Mouse (Mus musculus): Measurements from ENCODE around the gene Arid5a.

Arid5a gene

DNA sequence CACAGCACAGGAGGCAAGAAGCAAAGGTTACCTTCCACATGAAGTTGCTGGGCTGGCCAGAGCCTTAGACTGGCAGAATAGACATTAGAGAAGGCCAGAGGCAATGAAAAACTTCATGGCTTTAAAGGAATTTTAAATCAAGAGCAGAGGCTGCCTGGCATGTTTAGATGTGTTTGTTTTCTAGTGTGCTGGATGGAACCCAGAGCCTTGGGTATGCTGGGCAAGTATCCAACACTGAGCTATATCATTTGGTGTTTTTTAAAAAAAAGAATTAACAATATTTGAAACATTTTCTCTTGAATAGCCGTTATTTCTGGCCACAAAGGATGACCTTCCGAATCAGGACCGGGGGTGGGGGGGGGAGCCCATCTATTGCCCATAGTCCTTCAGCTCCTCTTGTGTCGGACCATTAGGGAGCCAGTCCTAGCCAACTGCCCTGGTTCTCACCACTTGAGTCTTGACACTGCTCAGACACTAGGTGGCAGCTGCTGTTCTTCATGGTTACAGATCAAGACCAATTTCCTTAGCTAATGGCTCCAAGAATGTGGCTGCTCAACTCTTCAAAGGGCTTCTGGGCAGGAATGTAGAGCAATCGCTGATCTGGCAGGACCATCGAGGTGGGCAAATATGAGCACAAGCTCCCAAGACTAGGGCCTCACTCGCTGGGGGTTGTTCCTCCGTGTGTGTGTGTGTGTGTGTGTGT, 16.4 kb downstream of the Arid5a start:
- peak; percentile 81 for DNase-seq (ENCODE audit: low read depth, low spot score)

DNA sequence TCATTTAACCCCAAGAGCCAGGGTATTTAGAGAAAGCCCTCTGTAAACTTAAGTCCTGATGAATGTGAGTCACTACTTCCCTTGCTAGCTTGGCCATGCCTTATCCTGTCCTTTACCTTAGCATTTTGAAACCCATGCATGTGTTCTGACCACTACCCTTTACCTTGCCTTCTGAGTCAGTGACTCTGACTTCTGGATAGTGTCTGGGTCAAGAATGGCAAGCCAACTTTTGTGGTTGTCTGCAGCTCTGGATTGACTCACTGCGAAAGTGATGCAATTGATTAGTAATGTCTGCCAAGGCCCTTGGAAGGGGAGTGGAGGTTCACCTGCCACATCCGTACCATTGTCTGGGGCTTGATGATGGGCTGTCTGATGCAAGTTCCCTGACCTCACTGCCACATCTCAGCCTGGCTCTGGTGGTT, 18.4 kb downstream of the Arid5a start:
- peak; percentile 98 for DNase-seq (ENCODE audit: low read depth, low spot score)

DNA sequence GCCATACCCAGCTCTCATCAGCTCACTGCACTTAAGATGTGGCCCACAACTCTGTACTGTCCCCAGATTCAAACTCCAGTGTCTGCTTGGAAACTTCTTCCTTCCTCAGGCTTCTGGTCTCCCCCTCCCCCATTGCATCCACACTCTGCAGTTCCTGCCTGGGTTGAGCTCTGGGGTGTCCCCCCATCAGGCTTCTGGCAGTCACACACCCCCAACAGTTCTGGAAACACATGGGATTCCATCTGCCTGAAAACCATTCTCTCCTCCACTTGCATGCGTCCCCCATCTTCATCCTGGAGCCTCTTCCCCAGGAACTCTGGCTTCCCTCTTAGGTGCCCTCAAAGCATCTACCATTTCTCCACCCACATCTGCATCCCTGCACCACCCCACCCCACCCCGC, 19.3 kb downstream of the Arid5a start:
- DNase-seq (ENCODE audit: low read depth, low spot score) = no peak

DNA sequence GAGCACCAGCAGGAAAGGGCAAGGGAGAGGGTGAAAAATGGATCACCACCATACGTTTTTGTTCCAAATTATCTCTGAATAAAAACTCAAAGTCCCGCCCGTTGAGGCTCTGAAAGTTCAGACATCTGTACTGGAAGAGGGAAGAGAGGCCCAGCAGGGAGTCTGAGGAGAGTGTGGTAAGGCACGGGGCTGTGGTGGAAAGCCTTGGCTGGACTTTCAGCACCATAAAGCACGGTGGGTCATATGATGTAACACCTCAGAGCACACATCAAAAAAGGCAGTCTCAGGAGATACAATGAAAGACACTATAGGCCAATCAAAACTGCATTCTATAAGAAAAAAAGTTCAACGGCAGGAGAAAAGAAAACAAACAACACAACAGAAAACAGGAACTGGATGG, 24.2 kb downstream of the Arid5a start:
- DNase-seq (ENCODE audit: low read depth, low spot score) = no peak

DNA sequence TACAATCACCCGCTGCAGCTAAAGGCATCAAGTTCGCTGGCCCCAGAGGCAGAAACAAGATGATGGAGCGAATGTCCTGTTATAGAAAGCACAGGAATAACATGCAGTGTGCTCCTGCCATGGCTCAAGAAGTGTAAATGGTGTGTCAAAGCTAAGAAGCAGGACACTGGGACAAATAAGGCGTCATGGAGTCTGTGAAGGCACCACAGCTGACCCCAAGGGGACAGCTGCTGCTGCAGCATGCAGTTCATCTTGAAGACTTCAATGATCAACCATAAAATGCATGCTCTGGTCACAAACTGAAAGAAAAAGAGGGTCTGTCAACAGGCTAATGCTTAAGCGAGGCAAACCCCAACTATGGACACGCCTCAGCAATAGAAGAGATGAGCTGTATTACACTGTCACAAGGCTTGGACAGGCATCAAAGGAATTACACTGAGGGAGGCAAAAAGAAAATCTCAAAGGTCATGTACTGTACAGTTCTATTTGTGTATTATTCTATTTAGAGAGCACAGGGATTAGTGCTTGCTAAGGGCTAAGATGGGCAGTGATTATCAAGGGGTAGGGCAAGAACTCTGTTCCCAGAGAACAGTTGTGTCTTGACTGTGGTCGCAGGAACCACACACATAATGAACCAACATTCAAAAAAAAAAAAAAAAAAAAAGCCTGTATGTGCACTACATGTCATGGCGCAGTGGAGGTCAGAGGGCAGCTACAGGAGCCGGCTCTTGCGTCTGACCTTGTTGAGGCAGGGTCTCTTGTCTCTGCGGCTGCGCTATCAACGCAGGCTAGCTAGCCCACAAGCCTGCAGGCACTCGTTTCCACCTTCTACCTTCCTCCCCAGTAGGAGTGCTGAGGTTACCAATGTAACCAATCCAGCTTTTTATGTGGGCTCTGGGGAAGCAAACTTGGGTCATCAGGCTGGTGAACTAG, 25.7 kb downstream of the Arid5a start:
- DNase-seq (ENCODE audit: low read depth, low spot score) = no peak

DNA sequence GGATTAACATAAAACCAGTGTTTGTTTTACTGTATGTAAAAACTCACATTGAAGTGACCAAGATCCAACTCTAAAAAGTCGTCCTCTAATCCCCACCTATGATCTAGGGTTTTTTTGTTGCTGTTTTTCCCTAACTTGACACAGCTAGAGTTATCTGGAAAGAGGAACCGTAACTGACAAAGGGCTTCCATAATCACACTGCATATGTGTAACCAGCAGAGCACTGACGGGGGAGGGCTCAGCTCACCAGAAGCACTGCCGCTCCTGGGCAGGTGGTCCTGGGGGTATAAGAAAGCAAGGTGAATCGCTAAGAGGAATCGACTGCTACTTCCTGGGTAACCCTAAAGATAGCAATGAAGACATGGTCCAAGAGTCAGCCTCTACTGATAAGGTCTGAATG, 35.0 kb downstream of the Arid5a start:
- DNase-seq (ENCODE audit: low read depth, low spot score) = no peak

DNA sequence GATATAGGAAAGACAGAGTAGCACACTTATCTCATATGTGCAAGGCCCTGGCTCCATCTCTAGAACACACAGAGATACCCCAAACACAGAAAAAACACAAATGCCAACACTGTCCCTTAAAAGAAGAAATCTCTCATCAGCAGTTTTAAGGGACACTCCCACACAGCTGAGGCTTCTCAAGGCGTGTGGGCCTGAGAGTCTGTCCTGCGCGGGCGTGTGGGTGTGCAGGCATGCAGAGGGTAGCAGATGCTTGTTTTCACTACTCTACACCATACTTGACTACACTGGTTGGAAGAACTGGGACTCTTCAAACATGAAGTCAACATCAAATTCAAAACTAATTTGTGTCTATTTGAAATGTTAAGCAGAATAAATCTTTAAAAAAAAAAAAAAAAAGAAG, 44.8 kb downstream of the Arid5a start:
- DNase-seq (ENCODE audit: low read depth, low spot score) = no peak

DNA sequence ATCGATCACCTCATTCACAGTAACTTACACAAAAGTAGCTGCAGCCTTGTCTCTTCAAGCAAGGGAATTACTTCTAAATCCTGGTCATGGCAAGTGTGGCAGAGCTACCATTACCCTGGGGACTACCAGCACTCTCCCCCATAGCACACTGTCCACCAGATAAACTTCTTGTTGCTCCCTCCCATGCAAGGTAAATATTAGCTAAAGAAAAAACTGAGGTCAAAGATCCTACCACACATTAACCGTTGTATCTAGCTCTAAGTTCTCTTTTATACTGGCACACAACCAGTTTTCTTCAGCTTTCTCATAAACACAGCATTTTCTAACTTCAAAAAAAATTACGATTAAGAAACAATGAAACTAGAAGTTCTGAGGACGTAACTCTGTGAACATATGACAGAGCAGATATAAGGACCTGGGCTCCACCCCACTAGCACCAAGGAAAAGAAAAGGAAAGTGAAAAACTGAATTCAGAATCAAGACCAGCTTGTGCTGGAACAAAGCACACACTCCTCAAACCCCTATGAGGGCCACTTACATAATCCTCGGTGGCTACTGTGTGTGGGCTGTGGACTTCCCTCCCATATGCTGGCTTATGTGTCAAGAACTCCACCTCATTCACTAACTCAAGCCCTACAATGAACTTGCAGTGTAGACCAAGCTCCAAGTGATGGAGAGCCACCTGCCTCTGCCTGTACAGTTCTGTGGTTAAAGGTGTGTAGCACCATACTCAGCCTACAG, 49.6 kb downstream of the Arid5a start:
- no peak for DNase-seq (ENCODE audit: low read depth, low spot score)

DNA sequence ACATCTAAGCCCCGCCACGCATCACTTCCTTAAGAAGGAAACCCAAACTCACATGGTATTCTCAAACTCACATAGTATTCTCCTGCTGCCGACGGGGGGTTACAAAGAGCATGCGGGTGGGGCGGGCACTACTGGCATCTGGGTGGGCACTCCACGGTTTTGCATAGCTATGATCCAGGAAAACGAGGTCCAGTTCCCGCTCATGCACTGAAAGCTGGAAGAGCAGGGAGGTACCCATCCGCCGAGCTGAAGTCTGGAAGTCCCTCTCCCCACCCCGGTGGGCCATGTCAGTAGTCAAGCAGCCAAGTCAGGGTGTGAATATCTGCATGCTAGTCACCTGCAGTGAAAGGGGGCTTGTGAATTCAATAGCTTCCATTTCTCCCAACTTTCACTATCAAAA, 60.2 kb downstream of the Arid5a start:
- DNase-seq (ENCODE audit: low read depth, low spot score) = no peak

DNA sequence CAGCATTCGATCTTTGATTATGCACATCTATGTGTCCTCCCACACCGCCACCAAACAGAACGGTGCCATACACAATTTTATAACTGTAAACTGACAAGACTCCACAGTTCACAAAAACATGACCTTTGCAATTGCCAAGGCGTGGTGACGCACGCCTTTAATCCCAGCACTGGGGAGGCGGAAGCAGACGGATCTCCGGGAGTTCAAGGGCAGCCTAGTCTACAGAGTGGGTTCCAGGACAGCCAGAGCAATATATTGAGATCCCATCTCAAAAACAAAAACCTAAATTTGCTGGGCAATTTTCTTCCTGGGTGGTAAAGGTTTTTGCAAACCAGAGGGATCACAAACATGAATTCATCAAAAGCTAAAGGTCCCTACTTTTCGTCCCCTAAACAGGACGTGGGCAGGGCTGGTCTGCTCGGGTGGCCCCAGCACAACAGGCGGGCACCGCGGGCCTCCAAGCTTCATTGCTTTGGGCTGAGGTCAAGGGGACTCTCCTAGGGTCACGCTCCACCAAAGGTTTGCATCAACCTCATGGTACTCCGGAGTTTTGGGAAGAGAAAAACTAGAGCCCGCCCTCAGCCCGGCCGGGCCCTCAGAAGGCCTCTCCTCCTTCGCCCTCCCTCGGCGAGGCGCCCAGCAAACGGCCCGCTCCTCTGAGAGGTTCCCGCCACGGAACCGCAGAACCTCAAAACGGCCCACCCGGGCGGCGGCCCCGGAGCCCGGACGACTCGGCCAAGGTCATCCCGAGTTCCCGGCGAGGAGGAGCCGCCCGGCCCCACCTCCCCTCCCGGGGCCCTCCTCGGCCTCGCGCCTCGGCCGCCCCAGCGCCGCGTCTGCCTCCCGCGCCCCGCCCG, 60.8 kb downstream of the Arid5a start:
- DNase-seq (ENCODE audit: low read depth, low spot score) = peak; percentile 55

DNA sequence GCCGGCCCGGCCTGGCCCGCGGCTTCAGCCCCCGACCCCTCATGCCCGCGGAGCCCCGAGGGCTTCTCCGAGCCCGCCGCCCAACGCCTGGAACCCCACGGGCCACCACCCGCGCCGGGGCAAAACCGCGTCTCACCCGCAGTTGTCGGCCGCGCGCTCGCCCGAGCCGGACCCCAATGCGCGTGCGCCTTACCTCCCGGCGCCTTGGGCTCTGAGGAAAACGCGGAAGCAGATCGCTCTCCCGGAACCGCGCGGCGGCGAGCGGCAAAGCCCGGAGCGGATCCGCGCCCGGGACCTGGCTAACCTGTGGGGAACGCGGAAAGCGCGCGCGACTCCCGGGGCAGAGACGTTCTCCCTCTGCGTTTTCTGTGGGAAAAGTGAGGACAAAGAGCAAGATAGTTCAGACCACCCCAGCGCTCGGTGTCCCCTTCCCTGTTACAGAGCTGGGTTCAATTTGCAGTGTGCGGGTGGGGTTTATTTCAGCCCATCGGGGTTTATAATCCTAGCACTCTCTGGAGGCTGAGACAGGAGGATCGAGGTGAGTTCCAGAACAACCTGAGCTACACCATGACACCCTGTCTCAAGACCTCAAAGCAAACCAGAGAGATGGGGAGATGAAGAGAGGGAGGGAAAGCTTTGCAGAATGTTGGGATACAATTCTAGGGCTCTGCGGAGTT, 61.6 kb downstream of the Arid5a start, which contains the start of gene Kansl3:
Kansl3 (minus strand) TSS at position 213 of the 677 bp plus-strand sequence.
- DNase-seq (ENCODE audit: low read depth, low spot score) = peak; percentile 83

DNA sequence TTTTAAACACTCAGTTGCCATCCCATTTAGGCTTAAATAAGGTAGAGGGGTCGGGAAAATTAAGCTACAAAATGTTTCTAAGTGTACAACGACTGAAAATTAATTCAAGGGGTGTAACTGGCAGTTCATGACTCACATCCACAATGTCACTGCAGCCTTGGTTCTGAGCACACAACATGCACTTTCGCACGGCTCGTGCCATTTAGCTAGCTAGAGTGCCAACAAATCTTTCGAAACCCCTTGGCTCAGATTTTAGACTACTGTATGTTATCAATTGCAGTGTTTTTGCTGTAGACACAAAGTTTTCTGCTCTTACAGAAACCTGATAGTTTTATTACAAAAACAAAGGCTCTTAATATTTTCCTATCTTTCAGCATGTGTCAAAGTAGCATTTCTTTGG, 63.4 kb downstream of the Arid5a start:
- DNase-seq (ENCODE audit: low read depth, low spot score) = peak; percentile 11

DNA sequence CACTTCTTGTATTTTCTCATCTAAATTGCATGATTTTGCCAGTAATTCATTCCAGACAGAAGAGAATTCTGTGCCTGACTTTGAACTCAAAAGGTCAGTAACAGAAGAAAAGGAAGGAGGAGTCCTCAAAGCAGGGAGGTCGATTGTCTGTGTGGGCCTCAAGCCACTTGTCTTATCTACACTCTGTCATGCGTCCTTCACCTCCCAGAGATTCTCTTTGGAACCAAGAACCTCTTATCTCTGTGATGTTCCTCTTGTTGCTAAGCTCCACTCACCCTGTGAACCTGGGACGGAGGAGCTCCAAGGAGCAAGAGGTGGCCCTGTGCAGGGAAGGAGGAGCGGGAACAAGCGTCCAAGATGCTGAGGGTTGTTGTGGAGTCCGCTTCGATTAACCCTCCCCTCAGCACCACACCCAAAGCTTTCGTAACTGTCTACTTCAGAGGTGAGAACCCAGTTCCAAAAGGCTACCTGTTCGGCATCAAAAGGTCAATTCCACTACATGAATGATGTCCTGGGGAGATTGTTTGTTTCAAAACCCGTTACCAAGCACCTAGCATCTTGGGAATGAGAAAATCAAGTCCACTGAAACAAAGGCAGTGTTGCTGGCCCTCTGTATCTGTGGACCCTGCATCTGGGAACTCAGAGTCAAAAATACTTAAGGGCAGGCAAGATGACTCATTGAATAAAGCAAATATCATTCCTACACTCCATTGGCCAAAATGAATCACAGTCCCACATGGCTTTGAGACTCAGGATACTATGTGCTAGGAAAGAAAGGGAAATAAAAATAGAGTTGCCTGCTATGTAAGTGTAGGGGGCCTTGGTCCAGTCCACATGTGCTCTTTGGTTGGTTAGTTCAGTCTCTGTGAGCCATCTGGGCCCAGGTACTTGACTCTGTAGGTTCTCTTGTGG, 64.7 kb downstream of the Arid5a start, which contains the start of gene Fer1l5:
Fer1l5 (plus strand) TSS at position 358 of the 912 bp plus-strand sequence.
- DNase-seq (ENCODE audit: low read depth, low spot score) = peak; percentile 51

Measured in 3T3-L1 (cell line).